Mouse (Mus musculus): ENCODE measurements around the gene Tnxb. TPM values are rescaled to one million over a fixed set of nuclear protein-coding genes. Genes with fewer than 3 reads are reported as not detected.

The Tnxb gene
- polyA plus RNA-seq, 1 experiment from 2014 or later, result 0.08 TPM

DNA sequence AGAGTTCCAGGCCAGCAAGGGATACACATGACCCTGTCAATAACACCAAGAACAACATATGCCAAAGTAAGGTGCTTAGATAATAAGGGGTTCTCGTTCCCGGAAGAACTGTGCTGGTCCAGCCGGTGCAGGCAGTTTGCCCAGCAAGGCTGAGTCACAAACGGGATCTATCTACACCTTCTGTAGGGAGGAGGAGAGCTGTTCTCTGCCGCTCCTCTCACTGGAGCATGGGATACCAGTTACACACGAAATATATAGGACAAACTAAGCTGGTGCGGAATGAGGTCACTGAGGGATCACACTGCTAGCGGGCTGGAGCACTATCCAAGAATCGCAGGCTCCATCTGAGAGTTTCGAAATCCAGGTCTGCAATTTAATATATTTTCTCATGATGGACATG, 26.4 kb upstream of the Tnxb start:
- Histone ChIP-seq H3K4me1 (replicated peaks) (peaks cover 35% of the 10 kb centered on the region), H3K27me3 (peaks cover 11% of the 10 kb centered on the region), H3K4me3 (replicated peaks) (no peak overlapping the region), H3K9me3 (replicated peaks) (no peaks in the 10 kb centered on the region), H3K9ac (no peak overlapping the region), H3K4me2 (no peak overlapping the region), H3K27ac (no peak overlapping the region), H3K36me3 (peaks cover 4% of the 10 kb centered on the region; the same call in 1 of the 2 replicates)
- 66% methylated on average over 10 of the region's 10 CpGs for WGBS (ENCODE audit: insufficient replicate concordance)
- DNase-seq, result no peak
- no peak for ATAC-seq (ENCODE audit: low read depth)

DNA sequence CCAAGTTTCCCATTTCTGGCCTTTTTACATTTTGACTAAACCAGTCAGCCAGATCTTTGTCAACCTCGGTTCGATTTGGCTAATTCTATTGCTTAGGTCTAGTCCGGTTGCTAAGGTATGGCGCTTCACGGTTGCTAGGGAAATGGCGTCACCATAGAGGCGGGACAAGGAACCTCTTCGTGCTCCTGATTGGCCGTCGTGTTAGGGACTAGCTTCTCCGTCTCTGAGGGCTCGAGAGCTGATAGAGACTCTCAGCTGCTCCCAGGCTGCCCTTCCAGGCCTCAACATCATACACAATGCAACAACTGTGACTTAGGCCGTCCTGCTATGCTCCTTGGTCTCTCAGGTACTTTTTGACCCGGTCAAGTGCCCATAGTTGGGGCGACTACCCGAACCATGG, 25.7 kb upstream of the Tnxb start, which contains the start of gene Fkbpl:
Gene Fkbpl (plus strand): TSS at position 157 of the 400 bp plus-strand sequence.
- Histone ChIP-seq H3K4me3 (replicated peaks) (peak within 1 kb of the TSS; percentile 94), H3K4me2 (peak within 1 kb of the TSS; percentile 90), H3K27me3 (peaks cover 11% of the 10 kb centered on the region), H3K36me3 (peaks cover 10% of the 10 kb centered on the region; the same call in 1 of the 2 replicates), H3K27ac (peak within 1 kb of the TSS; percentile 72), H3K9ac (peak within 1 kb of the TSS; percentile 73), H3K9me3 (replicated peaks) (no peaks in the 10 kb centered on the region), H3K4me1 (replicated peaks) (peaks cover 41% of the 10 kb centered on the region)
- peak; percentile 53 for ATAC-seq (ENCODE audit: low read depth)
- WGBS (ENCODE audit: insufficient replicate concordance), result 1% methylated on average over 16 of the region's 16 CpGs
- DNase-seq, result peak; percentile 89

DNA sequence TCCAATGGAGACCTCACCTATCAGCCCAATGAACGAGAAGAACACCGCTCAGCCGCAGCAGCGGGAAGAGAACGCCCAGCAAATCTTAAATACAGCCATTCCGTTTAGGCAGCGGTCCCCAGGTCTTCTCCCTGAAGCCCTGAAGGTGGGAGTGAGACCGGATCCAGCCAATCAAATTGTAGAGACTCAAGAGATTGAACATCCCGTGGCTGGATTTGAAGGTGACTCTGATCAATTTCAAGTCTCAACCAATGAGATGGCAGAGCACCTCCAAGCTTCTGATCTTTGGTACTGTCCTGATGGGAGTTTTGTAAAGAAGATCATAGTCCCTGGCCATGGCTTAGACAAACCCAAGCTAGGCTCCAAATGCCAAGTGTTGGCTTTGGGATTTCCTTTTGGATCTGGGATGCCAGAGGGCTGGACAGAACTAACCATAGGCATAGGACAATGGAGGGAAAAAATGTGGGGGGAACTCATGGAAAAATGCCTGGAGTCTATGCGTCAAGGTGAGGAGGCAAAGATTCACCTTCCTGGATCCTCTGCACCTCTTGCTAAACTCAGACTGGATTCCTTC, 25.0 kb upstream of the Tnxb start:
- Histone ChIP-seq H3K9me3 (replicated peaks) (no peaks in the 10 kb centered on the region), H3K9ac (peak overlapping the region; percentile 73), H3K36me3 (peaks cover 17% of the 10 kb centered on the region), H3K27me3 (peaks cover 11% of the 10 kb centered on the region; the same call in 1 of the 2 replicates), H3K4me1 (replicated peaks) (peaks cover 41% of the 10 kb centered on the region), H3K27ac (peak overlapping the region; percentile 72), H3K4me2 (peak overlapping the region; percentile 90), H3K4me3 (replicated peaks) (peak overlapping the region; percentile 94)
- DNase-seq, result no peak
- ATAC-seq (ENCODE audit: low read depth), result no peak
- WGBS (ENCODE audit: insufficient replicate concordance), result 48% methylated on average over 10 of the region's 10 CpGs

DNA sequence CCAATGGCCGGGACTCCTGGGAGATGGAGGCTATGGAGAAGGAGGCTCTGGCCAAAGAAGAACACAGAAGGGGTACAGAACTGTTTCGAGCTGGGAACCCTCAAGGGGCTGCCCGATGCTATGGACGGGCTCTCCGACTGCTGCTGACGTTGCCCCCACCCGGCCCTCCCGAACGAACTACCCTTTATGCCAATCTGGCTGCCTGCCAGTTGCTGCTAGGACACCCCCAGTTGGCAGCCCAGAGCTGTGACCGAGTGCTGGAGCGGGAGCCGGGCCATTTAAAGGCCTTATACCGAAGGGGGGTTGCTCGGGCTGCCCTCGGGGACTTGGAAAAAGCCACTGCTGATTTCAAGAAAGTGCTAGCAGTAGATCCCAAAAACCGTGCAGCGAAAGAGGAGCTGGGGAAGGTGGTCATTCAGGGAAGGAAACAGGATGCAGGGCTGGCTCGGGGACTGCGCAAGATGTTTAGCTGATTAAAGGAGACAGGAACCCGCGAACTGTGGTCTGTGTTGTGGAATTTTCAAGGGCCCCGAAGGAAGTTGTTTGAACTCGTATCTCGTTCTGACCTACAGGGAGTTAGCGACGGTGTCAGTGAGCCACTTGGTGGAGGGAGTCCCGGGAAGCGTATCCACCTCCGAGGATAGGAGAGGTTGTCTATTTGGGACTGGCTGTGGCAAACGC, 24.4 kb upstream of the Tnxb start:
- peaks cover 41% of the 10 kb centered on the region for H3K4me1 ChIP-seq (replicated peaks)
- no peak for DNase-seq

DNA sequence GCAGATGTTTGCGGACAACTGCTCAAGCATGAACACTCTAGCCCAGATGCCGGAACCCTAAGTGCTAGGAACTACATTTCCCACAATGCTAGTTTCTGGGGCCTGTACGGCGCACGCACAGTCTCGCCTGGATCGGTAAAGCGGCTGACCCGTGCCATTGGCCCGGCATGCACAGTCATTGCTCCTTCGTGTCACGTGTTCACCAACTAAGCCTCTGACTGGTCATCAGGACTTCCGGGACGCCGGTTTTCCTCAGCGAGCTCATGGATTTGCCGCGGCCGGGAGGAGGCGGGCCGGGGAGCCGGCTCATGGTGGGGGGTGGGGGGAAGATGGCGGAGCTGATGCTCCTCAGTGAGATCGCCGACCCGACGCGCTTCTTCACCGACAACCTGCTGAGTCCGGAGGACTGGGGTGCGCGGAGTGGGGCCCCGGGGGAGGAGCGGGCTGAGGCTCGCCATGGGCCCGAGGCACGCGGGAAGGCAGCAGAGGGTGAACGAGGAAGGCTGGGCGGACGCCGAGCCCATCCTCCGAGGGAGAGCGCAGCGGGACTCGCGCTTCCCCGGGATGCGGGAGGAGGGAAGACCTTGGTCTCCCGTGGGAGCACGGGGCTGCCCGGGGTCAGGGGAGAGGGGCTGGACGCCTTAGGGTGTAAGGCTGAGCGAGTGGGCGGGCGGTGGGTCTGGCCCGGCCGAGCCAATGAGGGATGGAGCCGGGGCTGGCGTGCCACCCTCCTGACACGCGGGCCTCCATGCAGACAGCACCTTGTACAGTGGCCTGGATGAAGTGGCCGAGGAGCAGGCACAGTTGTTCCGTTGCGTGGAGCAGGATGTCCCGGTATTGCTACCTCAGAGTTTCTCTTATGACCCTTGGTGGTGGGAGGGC, 23.2 kb upstream of the Tnxb start, which contains the start of gene Atf6b:
Gene Atf6b (plus strand): TSS at position 241 of the 882 bp plus-strand sequence.
- Histone ChIP-seq H3K4me2 (peak within 1 kb of the TSS; percentile 90), H3K27ac (peak within 1 kb of the TSS; percentile 71), H3K9ac (peak within 1 kb of the TSS; percentile 88), H3K4me1 (replicated peaks) (peaks cover 41% of the 10 kb centered on the region), H3K9me3 (replicated peaks) (no peaks in the 10 kb centered on the region), H3K27me3 (0 out of 2 replicates have a peak, but pooled peaks cover 3% of the 10 kb centered on the region), H3K4me3 (replicated peaks) (peak within 1 kb of the TSS; percentile 94), H3K36me3 (peaks cover 33% of the 10 kb centered on the region)
- DNase-seq (peak; percentile 96), ATAC-seq (ENCODE audit: low read depth) (peak; percentile 96)
- under 1% methylated on average over 66 of the region's 66 CpGs for whole genome bisulfite sequencing (ENCODE audit: insufficient replicate concordance)

More for the DNA sequence above, 24.4 kb upstream of the Tnxb start:
- H3K9ac ChIP-seq, result peak overlapping the region; percentile 13; the same call in 1 of the 2 replicates
- 57% methylated on average over 30 of the region's 30 CpGs for WGBS (ENCODE audit: insufficient replicate concordance)
- no peak for ATAC-seq (ENCODE audit: low read depth)
- H3K4me2 ChIP-seq, result peak overlapping the region; percentile 90
- peaks cover 23% of the 10 kb centered on the region for H3K36me3 ChIP-seq
- H3K27me3 ChIP-seq, result peaks cover 8% of the 10 kb centered on the region; the same call in 1 of the 2 replicates
- H3K4me3 ChIP-seq (replicated peaks), result peak overlapping the region; percentile 94
- H3K27ac ChIP-seq, result peak overlapping the region; percentile 43
- no peaks in the 10 kb centered on the region for H3K9me3 ChIP-seq (replicated peaks)

DNA sequence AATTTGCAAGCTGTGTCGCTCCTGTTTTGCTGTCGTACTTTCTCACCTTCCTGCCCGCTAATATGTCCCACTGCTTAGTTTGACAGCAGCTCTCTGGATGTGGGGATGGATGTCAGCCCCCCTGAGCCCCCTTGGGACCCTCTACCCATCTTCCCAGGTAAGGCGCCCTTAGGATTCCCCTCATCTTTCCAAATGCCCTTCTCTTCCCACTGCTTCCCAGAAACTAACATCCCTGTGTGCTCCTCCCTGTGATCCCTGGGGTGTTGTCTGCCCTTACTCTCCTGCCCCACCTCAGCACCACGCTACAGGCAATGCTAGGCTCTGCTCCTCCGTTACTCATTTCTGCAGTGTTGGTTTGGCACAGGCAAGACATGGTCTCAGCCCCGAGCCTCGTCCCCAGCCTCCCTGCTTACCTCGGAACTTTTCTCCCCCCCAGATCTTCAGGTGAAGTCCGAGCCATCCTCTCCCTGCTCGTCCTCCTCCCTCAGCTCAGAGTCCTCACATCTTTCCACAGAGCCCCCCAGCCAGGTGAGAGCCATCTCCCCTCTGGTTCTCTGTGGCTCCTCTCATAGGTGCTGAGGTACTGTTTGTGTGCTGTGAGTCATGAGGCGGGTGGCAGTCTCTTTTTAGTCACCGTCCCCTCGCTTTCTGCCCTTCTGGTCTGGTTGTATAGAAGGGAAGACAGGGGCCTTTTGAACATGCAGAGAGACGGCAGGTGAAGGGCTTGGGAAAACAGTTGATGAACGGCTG, 22.0 kb upstream of the Tnxb start:
- peak overlapping the region; percentile 88 for H3K9ac ChIP-seq
- H3K36me3 ChIP-seq, result peaks cover 43% of the 10 kb centered on the region
- H3K4me3 ChIP-seq (replicated peaks), result peak overlapping the region; percentile 94
- H3K27ac ChIP-seq, result no peak overlapping the region
- H3K4me1 ChIP-seq (replicated peaks), result peaks cover 41% of the 10 kb centered on the region
- ATAC-seq (ENCODE audit: low read depth) (no peak), DNase-seq (no peak)
- 0 out of 2 replicates have a peak, but pooled peaks cover 2% of the 10 kb centered on the region for H3K27me3 ChIP-seq
- no peaks in the 10 kb centered on the region for H3K9me3 ChIP-seq (replicated peaks)
- peak overlapping the region; percentile 90 for H3K4me2 ChIP-seq
- WGBS (ENCODE audit: insufficient replicate concordance), result 83% methylated on average over 16 of the region's 16 CpGs

DNA sequence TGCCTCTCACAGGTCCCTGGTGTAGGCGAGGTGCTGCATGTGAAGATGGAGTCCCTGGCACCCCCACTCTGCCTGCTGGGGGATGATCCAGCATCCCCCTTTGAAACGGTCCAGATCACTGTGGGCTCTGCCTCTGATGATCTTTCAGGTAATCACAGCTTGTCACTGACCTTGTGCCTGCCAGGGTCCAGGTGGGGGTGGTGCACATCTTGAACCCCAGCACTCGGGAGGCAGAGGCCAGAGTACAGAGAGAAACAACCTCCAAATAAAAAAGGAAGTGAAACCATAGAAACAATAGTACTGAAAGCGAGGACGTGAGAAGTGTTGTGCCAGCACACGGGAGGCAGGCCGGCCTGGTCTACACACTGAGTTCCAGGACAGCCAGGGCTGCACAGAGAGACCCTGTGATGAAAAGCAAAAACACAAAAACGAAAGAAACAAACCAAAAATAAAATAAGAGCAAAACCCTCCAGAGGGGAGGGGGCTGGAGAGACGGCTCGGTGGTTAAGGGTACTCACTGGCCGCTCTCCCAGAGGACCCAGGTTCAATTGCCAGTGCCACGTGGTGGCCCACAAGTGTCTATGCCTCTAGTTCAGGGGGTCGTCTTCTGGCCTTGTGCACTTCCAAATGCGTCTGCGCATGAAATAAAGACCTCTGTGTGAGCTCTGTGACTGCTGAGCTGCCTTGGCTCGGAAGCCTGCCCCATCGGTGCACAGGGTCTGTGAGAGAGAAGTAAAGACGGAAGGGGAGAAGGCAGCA, 21.1 kb upstream of the Tnxb start:
- no peak for ATAC-seq (ENCODE audit: low read depth)
- Histone ChIP-seq H3K4me3 (replicated peaks) (no peak overlapping the region), H3K4me1 (replicated peaks) (peaks cover 43% of the 10 kb centered on the region), H3K4me2 (no peak overlapping the region), H3K27me3 (no peaks in the 10 kb centered on the region), H3K9me3 (replicated peaks) (no peaks in the 10 kb centered on the region), H3K36me3 (peaks cover 49% of the 10 kb centered on the region), H3K27ac (no peak overlapping the region), H3K9ac (no peak overlapping the region)
- 77% methylated on average over 18 of the region's 18 CpGs for WGBS (ENCODE audit: insufficient replicate concordance)
- no peak for DNase-seq

DNA sequence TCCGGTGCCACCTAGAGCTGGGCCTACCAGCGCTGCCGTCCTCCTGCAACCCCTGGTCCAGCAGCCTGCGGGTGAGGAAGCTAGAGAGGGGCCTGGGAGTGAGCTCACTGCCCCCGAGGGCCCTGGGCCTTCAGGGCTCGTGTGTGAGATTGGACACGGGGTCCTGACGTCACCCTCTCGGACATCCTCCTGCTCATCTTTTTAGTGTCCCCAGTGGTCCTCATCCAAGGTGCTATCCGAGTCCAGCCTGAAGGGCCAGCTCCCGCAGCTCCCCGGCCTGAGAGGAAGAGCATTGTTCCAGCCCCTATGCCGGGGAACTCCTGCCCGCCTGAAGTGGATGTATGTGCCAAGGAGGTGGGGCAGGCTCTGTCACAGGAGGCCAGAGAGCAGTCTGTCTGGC, 19.6 kb upstream of the Tnxb start:
- WGBS (ENCODE audit: insufficient replicate concordance), result 87% methylated on average over 14 of the region's 14 CpGs
- ATAC-seq (ENCODE audit: low read depth), result no peak

DNA sequence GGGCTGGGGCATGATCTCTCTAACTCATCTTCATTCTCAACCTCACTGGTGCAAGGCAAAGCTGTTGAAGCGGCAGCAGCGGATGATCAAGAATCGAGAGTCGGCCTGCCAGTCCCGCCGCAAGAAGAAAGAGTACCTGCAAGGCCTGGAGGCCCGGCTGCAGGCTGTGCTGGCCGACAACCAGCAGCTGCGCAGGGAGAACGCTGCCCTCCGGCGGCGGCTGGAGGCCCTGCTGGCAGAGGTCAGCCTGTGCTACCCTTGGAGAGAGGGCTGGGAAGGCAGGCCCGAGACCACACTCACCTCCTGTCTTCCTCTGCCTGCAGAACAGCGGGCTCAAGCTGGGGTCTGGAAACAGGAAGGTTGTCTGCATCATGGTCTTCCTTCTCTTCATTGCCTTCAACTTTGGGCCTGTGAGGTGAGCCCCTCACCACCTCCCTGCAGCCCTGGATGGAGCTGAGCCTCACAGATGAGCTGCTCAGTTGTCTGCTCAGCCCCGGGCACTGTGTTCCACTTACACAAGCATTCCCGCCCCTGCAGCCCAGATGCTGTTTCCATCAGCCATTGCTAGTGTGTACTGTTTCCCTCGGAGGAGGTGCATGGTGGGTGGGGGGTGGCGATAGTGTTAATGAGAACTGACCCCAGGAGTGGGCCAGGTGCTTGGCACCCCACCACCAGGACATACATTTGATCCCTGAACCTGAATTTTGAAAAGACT, 18.7 kb upstream of the Tnxb start:
- Histone ChIP-seq H3K4me3 (replicated peaks) (no peak overlapping the region), H3K9me3 (replicated peaks) (no peaks in the 10 kb centered on the region), H3K27me3 (no peaks in the 10 kb centered on the region), H3K4me2 (no peak overlapping the region), H3K27ac (no peak overlapping the region), H3K9ac (no peak overlapping the region), H3K4me1 (replicated peaks) (peaks cover 34% of the 10 kb centered on the region), H3K36me3 (peaks cover 54% of the 10 kb centered on the region)
- DNase-seq (no peak), ATAC-seq (ENCODE audit: low read depth) (no peak)
- 61% methylated on average over 19 of the region's 19 CpGs for WGBS (ENCODE audit: insufficient replicate concordance)

More for the DNA sequence above, 19.6 kb upstream of the Tnxb start:
- Histone ChIP-seq H3K9ac (no peak overlapping the region), H3K9me3 (replicated peaks) (no peaks in the 10 kb centered on the region), H3K27ac (no peak overlapping the region), H3K4me1 (replicated peaks) (peaks cover 43% of the 10 kb centered on the region), H3K27me3 (no peaks in the 10 kb centered on the region), H3K4me3 (replicated peaks) (no peak overlapping the region), H3K36me3 (peaks cover 54% of the 10 kb centered on the region), H3K4me2 (no peak overlapping the region)
- DNase-seq, result no peak

Data from liver, embryonic 13.5 days (tissue).